Mouse (Mus musculus) midbrain, embryonic 11.5 days (tissue): ENCODE data around the gene Csnk2a1. TPM values are rescaled to one million over a fixed set of nuclear protein-coding genes. Genes with fewer than 3 reads are reported as not detected.
"Not testable (repeated sequence)": the region's sequence is repeated elsewhere in the genome, so short reads cannot be mapped to it uniquely, and the experiment has no call there.

Experiments
- ATAC-seq: fragments of 200-750 bp; cut with Nextera tagmentation; 2 replicates; pipeline ENCODE4 v1.8.0; 2017; ENCODE audit warnings: moderate TSS enrichment, moderate library complexity; ENCODE audit not compliant: low FRiP score
- DNase-seq: peaks from one replicate; pipeline ENCODE4 v3.0.0; 2015; ENCODE audit warnings: low spot score; ENCODE audit errors: missing footprints
- H3K27ac ChIP-seq: fragments of 300-500 bp; sonication (generic); 2 replicates; pipeline ENCODE4 v1.5.1; 2014; ENCODE audit warnings: low read depth, low read length
- H3K27me3 ChIP-seq: fragments of 300-500 bp; sonication (generic); 2 replicates; pipeline ENCODE4 v1.6.1; 2014; ENCODE audit warnings: mild to moderate bottlenecking, low read length, moderate library complexity, mixed read lengths; ENCODE audit not compliant: control insufficient read depth, insufficient read depth
- H3K36me3 ChIP-seq: fragments of 300-500 bp; sonication (generic); 2 replicates; pipeline ENCODE4 v1.6.1; 2014; ENCODE audit warnings: mild to moderate bottlenecking, low read length, moderate library complexity, mixed read lengths; ENCODE audit not compliant: control insufficient read depth, insufficient read depth
- H3K4me1 ChIP-seq: fragments of 300-500 bp; sonication (generic); 2 replicates; pipeline ENCODE4 v1.6.1; 2014; ENCODE audit warnings: low read length; ENCODE audit not compliant: control insufficient read depth, insufficient read depth
- H3K4me2 ChIP-seq: fragments of 300-500 bp; sonication (generic); 2 replicates; pipeline ENCODE4 v1.6.1; 2014; ENCODE audit warnings: mild to moderate bottlenecking, moderate library complexity
- H3K4me3 ChIP-seq: fragments of 300-500 bp; sonication (generic); 2 replicates; pipeline ENCODE4 v1.5.1; 2014; ENCODE audit warnings: low read depth, low read length
- H3K9ac ChIP-seq: fragments of 300-500 bp; sonication (generic); 2 replicates; pipeline ENCODE4 v1.6.1; 2014; ENCODE audit warnings: low read length
- H3K9me3 ChIP-seq: fragments of 300-500 bp; sonication (generic); 2 replicates; pipeline ENCODE4 v1.6.1; 2016; ENCODE audit warnings: low read length; ENCODE audit not compliant: control insufficient read depth
- WGBS: fragments of 180-500 bp; shearing (Covaris S2); extraction: QIAGEN DNeasy Blood & Tissue Kit; methylation state at CpG from one replicate; pipeline ENCODE4 v1.1.7; 2014; 5-methylcytosine and 5-hydroxymethylcytosine counted together
- polyA plus RNA-seq: library from polyadenylated mRNA; unstranded; fragments of >200 nt; fragmentation: Nextera tagmentation; extraction: Ambion mirVana; gene quantifications from 2 replicates; pipeline ENCODE4 v1.2.1, GENCODE M21; 2014

The Csnk2a1 gene
- polyA plus RNA-seq, 1 experiment from 2014 or later: 63.8 TPM

DNA sequence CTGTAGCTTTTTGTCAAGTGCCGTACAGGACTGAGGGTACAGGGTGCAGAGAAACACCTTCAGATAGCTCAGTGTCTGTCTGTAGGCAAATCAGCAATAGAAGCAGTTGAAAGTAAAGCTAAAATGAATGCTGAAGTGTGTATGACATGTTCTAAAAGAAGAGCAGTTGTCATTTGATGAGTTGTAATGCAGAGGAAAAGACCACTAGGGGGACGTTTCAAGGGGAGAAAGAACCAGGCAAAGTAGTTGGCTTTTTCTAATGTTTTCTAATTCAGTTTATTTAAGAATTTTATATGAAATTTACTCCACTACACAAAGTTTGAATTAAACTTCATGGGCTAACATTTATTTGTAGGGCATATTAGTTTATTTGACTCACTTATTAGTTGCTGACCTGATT lies 47.0 kb downstream of the Csnk2a1 start:
- no peak overlapping the region for H3K27ac ChIP-seq
- no peak overlapping the region for H3K4me3 ChIP-seq
- H3K27me3 ChIP-seq: no peaks in the 10 kb centered on the region
- H3K36me3 ChIP-seq: peaks cover 24% of the 10 kb centered on the region
- H3K9me3 ChIP-seq: no peaks in the 10 kb centered on the region
- H3K4me1 ChIP-seq: no peaks in the 10 kb centered on the region
- ATAC-seq: no peak
- no peak overlapping the region for H3K9ac ChIP-seq
- no peak for DNase-seq
- 85% methylated on average over 2 of the region's 2 CpGs for WGBS
- no peak overlapping the region for H3K4me2 ChIP-seq

DNA sequence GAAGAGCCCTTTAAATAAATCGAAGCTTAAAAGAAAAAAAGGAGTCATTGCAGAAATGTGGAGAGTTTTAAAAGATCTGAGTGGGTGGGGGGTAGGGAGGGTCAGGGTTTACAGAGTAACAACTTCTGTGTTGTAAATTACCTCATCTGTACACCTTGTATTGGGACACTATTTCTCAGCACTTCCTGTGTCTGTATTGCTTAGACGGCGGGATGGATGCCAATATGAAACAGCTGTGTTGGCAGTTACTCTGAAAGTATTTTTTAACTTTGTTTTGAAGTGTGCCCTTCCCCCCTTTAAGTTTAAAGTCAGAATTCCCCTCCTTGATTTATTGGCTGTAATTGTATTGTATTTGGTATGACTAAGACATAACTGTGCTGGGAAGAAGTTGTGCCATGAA lies 54.8 kb downstream of the Csnk2a1 start:
- Histone ChIP-seq H3K9me3 (no peaks in the 10 kb centered on the region), H3K9ac (no peak overlapping the region), H3K4me2 (no peak overlapping the region), H3K27me3 (no peaks in the 10 kb centered on the region), H3K4me3 (no peak overlapping the region), H3K36me3 (peaks cover 15% of the 10 kb centered on the region), H3K27ac (no peak overlapping the region), H3K4me1 (no peaks in the 10 kb centered on the region)
- DNase-seq (no peak), ATAC-seq (no peak)
- 92% methylated on average over 3 of the region's 3 CpGs for WGBS

DNA sequence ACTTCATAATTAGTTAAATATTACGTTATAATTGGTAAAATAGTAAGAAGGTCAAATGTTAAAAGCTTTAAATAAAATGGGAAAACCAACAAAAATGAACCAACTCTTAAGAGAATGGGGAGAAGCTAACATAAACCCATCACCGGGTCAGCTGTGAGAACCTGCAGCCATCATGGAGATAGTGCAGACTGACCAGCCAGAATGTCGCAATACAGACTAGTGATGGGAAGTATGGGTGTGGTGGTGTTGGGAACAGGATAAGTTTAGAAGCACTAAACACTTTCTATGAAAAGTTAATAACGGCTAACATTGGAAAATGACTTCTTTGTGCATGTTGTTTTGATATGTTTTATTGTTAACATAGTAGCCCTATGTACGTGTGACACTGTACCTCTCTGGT lies 60.9 kb downstream of the Csnk2a1 start:
- Histone ChIP-seq H3K36me3 (peaks cover 7% of the 10 kb centered on the region), H3K9ac (no peak overlapping the region), H3K27ac (no peak overlapping the region), H3K9me3 (no peaks in the 10 kb centered on the region), H3K4me1 (no peaks in the 10 kb centered on the region), H3K4me2 (no peak overlapping the region), H3K27me3 (no peaks in the 10 kb centered on the region), H3K4me3 (no peak overlapping the region)
- ATAC-seq (no peak), DNase-seq (peak; percentile 56)
- WGBS: 94% methylated on average over 5 of the region's 5 CpGs

- 80% methylated on average over 8 of the region's 8 CpGs for WGBS
- Histone ChIP-seq H3K9me3 (no peaks in the 10 kb centered on the region), H3K27ac (no peak overlapping the region), H3K27me3 (no peaks in the 10 kb centered on the region), H3K36me3 (peaks cover 7% of the 10 kb centered on the region), H3K9ac (no peak overlapping the region), H3K4me3 (no peak overlapping the region), H3K4me1 (no peaks in the 10 kb centered on the region), H3K4me2 (no peak overlapping the region)
- ATAC-seq (no peak), DNase-seq (peak; percentile 44)
Observed at GRCm38 (mm10) chr2:152288046-152288445, 61.4 kb downstream of the Csnk2a1 start.

GRCm38 (mm10) chr2:152289623-152290022 lies 63.0 kb downstream of the Csnk2a1 start:
- ATAC-seq, H3K27me3 ChIP-seq, H3K4me1 ChIP-seq, H3K9ac ChIP-seq, H3K27ac ChIP-seq, H3K4me2 ChIP-seq, H3K36me3 ChIP-seq, DNase-seq, H3K9me3 ChIP-seq, H3K4me3 ChIP-seq: not testable (repeated sequence)
- 90% methylated on average over 2 of the region's 2 CpGs for WGBS

GRCm38 (mm10) chr2:152292475-152292874 lies 65.8 kb downstream of the Csnk2a1 start:
- Histone ChIP-seq H3K4me2 (no peak overlapping the region), H3K36me3 (no peaks in the 10 kb centered on the region), H3K27me3 (no peaks in the 10 kb centered on the region), H3K4me1 (peaks cover 8% of the 10 kb centered on the region), H3K9me3 (no peaks in the 10 kb centered on the region), H3K4me3 (no peak overlapping the region), H3K9ac (no peak overlapping the region), H3K27ac (no peak overlapping the region)
- DNase-seq (no peak), ATAC-seq (no peak)
- WGBS: 53% methylated on average over 2 of the region's 2 CpGs

DNA sequence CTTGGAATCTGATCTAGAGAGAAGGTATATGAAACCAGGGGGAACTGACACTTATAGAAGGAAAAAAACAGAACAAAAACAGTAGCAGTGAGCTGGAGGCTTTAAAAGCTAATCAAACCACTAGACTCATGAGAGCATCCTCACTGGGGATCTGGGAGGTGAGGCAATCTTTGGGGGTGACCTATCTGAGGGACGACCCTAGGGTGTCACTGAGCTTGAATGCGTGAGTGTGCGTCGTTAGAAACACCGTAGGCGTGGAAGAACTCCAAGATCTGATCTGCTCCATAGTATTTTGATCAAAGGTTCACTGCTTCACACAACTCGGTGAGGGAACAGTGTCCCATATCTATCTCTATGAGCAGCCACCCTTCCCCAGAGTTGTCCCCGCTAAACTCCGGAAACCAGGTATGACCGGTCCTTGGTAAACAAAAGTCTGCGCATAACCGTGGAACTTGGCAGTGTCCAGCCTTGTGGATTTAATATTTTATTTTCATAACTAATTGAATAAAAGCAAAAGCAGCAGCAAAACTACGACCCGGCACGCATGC lies 66.6 kb downstream of the Csnk2a1 start:
- ATAC-seq (peak; percentile 72; the same call in 1 of the 2 replicates), DNase-seq (peak; percentile 86)
- no peak overlapping the region for H3K27ac ChIP-seq
- H3K27me3 ChIP-seq: no peaks in the 10 kb centered on the region
- H3K4me2 ChIP-seq: peak overlapping the region; percentile 61
- H3K9ac ChIP-seq: peak overlapping the region; percentile 94
- WGBS: 2% methylated on average over 15 of the region's 15 CpGs
- H3K4me1 ChIP-seq: peaks cover 8% of the 10 kb centered on the region
- H3K4me3 ChIP-seq: peak overlapping the region; percentile 92
- H3K36me3 ChIP-seq: no peaks in the 10 kb centered on the region
- no peaks in the 10 kb centered on the region for H3K9me3 ChIP-seq

GRCm38 (mm10) chr2:152293727-152294475 lies 67.3 kb downstream of the Csnk2a1 start, which contains the start of gene Tbc1d20:
Tbc1d20 (plus strand) TSS chr2:152293828.
- Histone ChIP-seq H3K9ac (peak within 1 kb of the TSS; percentile 94), H3K27me3 (no peaks in the 10 kb centered on the region), H3K27ac (peak within 1 kb of the TSS; percentile 44), H3K4me1 (peaks cover 8% of the 10 kb centered on the region), H3K4me3 (peak within 1 kb of the TSS; percentile 92), H3K9me3 (no peaks in the 10 kb centered on the region), H3K36me3 (no peaks in the 10 kb centered on the region), H3K4me2 (peak within 1 kb of the TSS; percentile 61)
- under 1% methylated on average over 57 of the region's 70 CpGs for WGBS
- peak; percentile 98 for DNase-seq
- ATAC-seq: peak; percentile 98

DNA sequence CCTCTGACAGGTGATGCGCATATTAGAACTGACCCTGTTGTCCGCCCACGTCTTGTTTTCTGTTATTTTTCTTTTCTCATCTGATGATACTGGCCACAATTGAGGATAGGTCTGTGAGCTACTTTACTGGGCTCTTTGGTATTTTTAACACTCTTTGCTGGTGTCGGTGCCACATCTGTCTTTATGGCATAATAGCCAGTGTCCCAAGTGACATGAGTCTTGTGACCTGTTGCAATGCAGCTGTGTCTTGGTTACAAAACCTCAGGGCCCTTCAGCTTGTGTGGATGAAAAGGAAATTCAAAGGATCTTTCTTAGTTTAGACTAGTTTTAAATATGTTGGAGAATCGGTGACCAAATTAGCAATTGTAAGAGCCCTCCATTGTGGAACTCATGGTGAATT lies 67.9 kb downstream of the Csnk2a1 start:
- Histone ChIP-seq H3K36me3 (no peaks in the 10 kb centered on the region), H3K27ac (no peak overlapping the region), H3K27me3 (no peaks in the 10 kb centered on the region), H3K4me3 (peak overlapping the region; percentile 92), H3K4me1 (peaks cover 8% of the 10 kb centered on the region), H3K4me2 (peak overlapping the region; percentile 61), H3K9ac (peak overlapping the region; percentile 94), H3K9me3 (no peaks in the 10 kb centered on the region)
- WGBS: 44% methylated on average over 5 of the region's 5 CpGs
- ATAC-seq (no peak), DNase-seq (no peak)
